Mouse (Mus musculus) heart, adult 2 months (tissue): ENCODE measurements around the gene Map6d1. TPM values are rescaled to one million over a fixed set of nuclear protein-coding genes. Genes with fewer than 3 reads are reported as not detected.
A peak's percentile ranks its signal among the peaks of the same experiment; 100 is the strongest.

Experiments
- DNase-seq, 2 experiments: peaks; one replicate each; pipeline ENCODE4 v3.0.0; 2021
- H3K27ac ChIP-seq: fragments of 200-600 bp; 2 replicates; pipeline ENCODE4 v1.8.1; 2022
- H3K27me3 ChIP-seq: fragments of 200-500 bp; 2 replicates; pipeline ENCODE4 v1.6.1; 2012; ENCODE audit warnings: mild to moderate bottlenecking, low read length, inconsistent platforms, mixed read lengths; ENCODE audit not compliant: control insufficient read depth, insufficient read depth
- H3K36me3 ChIP-seq: fragments of 200-500 bp; 2 replicates; pipeline ENCODE4 v1.6.1; 2012; ENCODE audit warnings: low read length, inconsistent platforms; ENCODE audit not compliant: control insufficient read depth, insufficient read depth
- H3K4me1 ChIP-seq: fragments of 200-500 bp; 2 replicates; pipeline ENCODE4 v1.6.1; 2011; ENCODE audit warnings: low read length; ENCODE audit not compliant: control insufficient read depth, insufficient read depth
- H3K4me3 ChIP-seq: fragments of 200-600 bp; 2 replicates; pipeline ENCODE4 v1.8.1; 2022
- H3K79me2 ChIP-seq: fragments of 200-500 bp; replicated peaks from 2 replicates; pipeline ENCODE4 v1.6.1; 2012; ENCODE audit warnings: mild to moderate bottlenecking, inconsistent platforms, low read length, moderate library complexity, mixed read lengths; ENCODE audit not compliant: control insufficient read depth, insufficient read depth
- H3K9ac ChIP-seq: fragments of 200-500 bp; 2 replicates; pipeline ENCODE4 v1.6.1; 2012; ENCODE audit warnings: low read depth, mild to moderate bottlenecking, control low read depth, inconsistent platforms, low read length, mixed read lengths
- CTCF ChIP-seq: fragments of 200-600 bp; IDR thresholded peaks from 2 replicates; pipeline ENCODE4 v1.8.1; 2022; ENCODE audit warnings: antibody characterized with exemption, mild to moderate bottlenecking, moderate library complexity
- EP300 ChIP-seq: fragments of 200-500 bp; IDR thresholded peaks from 2 replicates; pipeline ENCODE4 v1.6.1; 2011; ENCODE audit warnings: low read depth, low read length, control low read depth; ENCODE audit not compliant: insufficient read depth
- POLR2A ChIP-seq: fragments of 200-500 bp; IDR thresholded peaks from 2 replicates; pipeline ENCODE4 v1.6.1; 2011; ENCODE audit warnings: mild to moderate bottlenecking, low read depth, low read length, control low read depth; ENCODE audit not compliant: insufficient read depth
- WGBS: fragments of 180-500 bp; shearing (Covaris S2); methylation state at CpG from one replicate; pipeline ENCODE4 v1.1.7; 2018; 5-methylcytosine and 5-hydroxymethylcytosine counted together
- intact Hi-C: fragments of 180-260 bp; cut with DNase I; formaldehyde crosslinking; loops from one replicate; pipeline ENCODE4 v1.15.1; 2025
- polyA plus RNA-seq: library from polyadenylated mRNA; depleted of rRNA; stranded (reverse); fragments of >200 nt; gene quantifications from 2 replicates; pipeline ENCODE4 v1.2.3, GENCODE M21; 2012; rRNA removed
- total RNA-seq, 2 experiments: library from RNA; stranded (reverse); gene quantifications; 2 replicates each; pipeline ENCODE4 v1.2.3; 2021

Gene Map6d1
- total and polyA plus RNA-seq, 3 experiments: 0.23 to 1.6 (median 1.0) TPM

GRCm38 (mm10) chr16:20196962-20197361 is 44.2 kb downstream of the Map6d1 start:
- no peaks in the 10 kb centered on the region; the same call in 1 of the 2 replicates for H3K36me3 ChIP-seq
- no peak overlapping the region for H3K4me3 ChIP-seq
- WGBS: 95% methylated on average over 5 of the region's 5 CpGs
- TF ChIP-seq POLR2A (no peak), CTCF (no peak), EP300 (no peak)
- DNase-seq: no peak
- H3K4me1 ChIP-seq: no peaks in the 10 kb centered on the region
- intact Hi-C loops: no loop called here
- no peaks in the 10 kb centered on the region for H3K79me2 ChIP-seq
- H3K9ac ChIP-seq: no peak overlapping the region
- no peak overlapping the region for H3K27ac ChIP-seq
- H3K27me3 ChIP-seq: no peaks in the 10 kb centered on the region; the same call in 1 of the 2 replicates

- 97% methylated on average over 3 of the region's 3 CpGs for whole genome bisulfite sequencing
- H3K36me3 ChIP-seq: peaks cover 2% of the 10 kb centered on the region
- DNase-seq: no peak
- intact Hi-C loops: no loop called here
- peak; percentile 60 for TF ChIP-seq CTCF
- no peak for TF ChIP-seq EP300
- TF ChIP-seq POLR2A: no peak
- H3K27ac ChIP-seq: no peak overlapping the region
- no peak overlapping the region for H3K4me3 ChIP-seq
- no peak overlapping the region for H3K9ac ChIP-seq
- no peaks in the 10 kb centered on the region; the same call in 1 of the 2 replicates for H3K27me3 ChIP-seq
- no peaks in the 10 kb centered on the region for H3K79me2 ChIP-seq
- H3K4me1 ChIP-seq: no peaks in the 10 kb centered on the region
Observed at GRCm38 (mm10) chr16:20195546-20195945, 45.6 kb downstream of the Map6d1 start.

- Histone ChIP-seq H3K9ac (no peak overlapping the region), H3K79me2 (no peaks in the 10 kb centered on the region), H3K27me3 (no peaks in the 10 kb centered on the region; the same call in 1 of the 2 replicates), H3K36me3 (peaks cover 2% of the 10 kb centered on the region), H3K4me1 (no peaks in the 10 kb centered on the region), H3K4me3 (no peak overlapping the region), H3K27ac (no peak overlapping the region; the same call in 1 of the 2 replicates)
- no peak for TF ChIP-seq EP300
- no peak for TF ChIP-seq CTCF
- no peak for TF ChIP-seq POLR2A
- intact Hi-C loops: no loop called here
- no peak for DNase-seq
Observed at GRCm38 (mm10) chr16:20192043-20192442, 49.1 kb downstream of the Map6d1 start.

- 61% methylated on average over 3 of the region's 3 CpGs for WGBS
- H3K36me3 ChIP-seq: peaks cover 2% of the 10 kb centered on the region
- TF ChIP-seq EP300 (no peak), CTCF (no peak), POLR2A (no peak)
Observed at GRCm38 (mm10) chr16:20191161-20191882, 49.8 kb downstream of the Map6d1 start.

GRCm38 (mm10) chr16:20185368-20185767 is 55.8 kb downstream of the Map6d1 start:
- Histone ChIP-seq H3K9ac (no peak overlapping the region), H3K4me3 (no peak overlapping the region), H3K4me1 (no peaks in the 10 kb centered on the region), H3K27me3 (no peaks in the 10 kb centered on the region), H3K79me2 (no peaks in the 10 kb centered on the region), H3K36me3 (no peaks in the 10 kb centered on the region), H3K27ac (no peak overlapping the region)
- intact Hi-C loops: loop anchor here (10.0 kb wide), 1 partner anchor 461 kb away; no protein-coding TSS in a partner anchor
- WGBS: 56% methylated on average over 2 of the region's 2 CpGs
- no peak for DNase-seq
- TF ChIP-seq EP300 (no peak), CTCF (peak; percentile 73)

More at GRCm38 (mm10) chr16:20191161-20191882, 49.8 kb downstream of the Map6d1 start:
- intact Hi-C loops: no loop called here
- H3K9ac ChIP-seq: no peak overlapping the region
- no peak overlapping the region for H3K4me3 ChIP-seq
- H3K27me3 ChIP-seq: no peaks in the 10 kb centered on the region; the same call in 1 of the 2 replicates
- no peaks in the 10 kb centered on the region for H3K4me1 ChIP-seq
- DNase-seq: no peak
- no peak overlapping the region for H3K27ac ChIP-seq
- H3K79me2 ChIP-seq: no peaks in the 10 kb centered on the region

Other genes with a start within 250 kb of the Map6d1 start
- gene Klhl24, start 143.8 kb downstream of the Map6d1 start, total RNA-seq: 100 to 1,000 TPM; 256 to 323 TPM
- gene Klhl24, start 143.8 kb downstream of the Map6d1 start, polyA plus RNA-seq: 43.7 and 107 TPM in 2 replicates
- gene Yeats2, start 100.3 kb downstream of the Map6d1 start, total RNA-seq: 1 to 10 TPM; 7.7 to 8.7 TPM
- 7.2 and 15.4 TPM in 2 replicates for gene Yeats2, start 100.3 kb downstream of the Map6d1 start, polyA plus RNA-seq
- 10 to 100 TPM; 86.6 to 91.0 TPM for gene Parl, start 61.0 kb upstream of the Map6d1 start, total RNA-seq
- gene Parl, start 61.0 kb upstream of the Map6d1 start, polyA plus RNA-seq: 48.7 and 69.0 TPM in 2 replicates
- gene Cyp2ab1, start 84.0 kb upstream of the Map6d1 start, total RNA-seq: 1 to 10 TPM in 1 of 2 experiments, under 1 TPM in 1; 0.68 to 1.0 TPM
- 0.32 and 0.90 TPM in 2 replicates for gene Cyp2ab1, start 84.0 kb upstream of the Map6d1 start, polyA plus RNA-seq
- 10 to 100 TPM; 22.6 to 25.6 TPM for gene Abcc5, start 185.0 kb upstream of the Map6d1 start, total RNA-seq
- gene Abcc5, start 185.0 kb upstream of the Map6d1 start, polyA plus RNA-seq: 61.4 and 95.6 TPM in 2 replicates